Mouse (Mus musculus): ENCODE measurements around the gene Syt16. TPM values are rescaled to one million over a fixed set of nuclear protein-coding genes. Genes with fewer than 3 reads are reported as not detected.

The Syt16 gene
- polyA plus RNA-seq, 1 experiment from 2014 or later = 1.6 TPM

DNA sequence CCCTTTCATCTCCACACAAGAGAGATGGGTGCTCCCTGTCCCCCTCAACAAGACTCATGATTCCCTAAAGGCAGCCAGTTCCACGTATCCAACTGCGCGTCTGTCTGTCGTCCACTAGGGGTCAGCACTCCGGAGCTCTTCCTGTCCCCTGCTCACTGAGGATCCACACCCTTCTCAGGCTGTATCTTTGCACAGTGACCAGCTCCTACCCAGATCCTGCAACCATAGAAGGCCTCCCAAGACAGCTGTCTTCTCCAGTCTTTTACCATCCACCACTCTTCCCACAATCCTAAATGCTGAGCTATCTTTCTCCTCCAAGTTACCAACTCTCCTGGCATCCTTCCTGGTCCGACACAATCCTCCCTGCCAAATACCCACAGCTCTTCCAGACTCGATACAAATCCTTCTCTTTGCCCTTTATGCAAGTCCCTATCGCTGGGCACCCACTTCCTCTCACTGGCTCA is 12.0 kb downstream of the Syt16 start:
- Histone ChIP-seq H3K4me1 (ENCODE audit: insufficient read depth) (no peaks in the 10 kb centered on the region), H3K4me3 (ENCODE audit: low read depth, low read length) (no peak overlapping the region), H3K9me3 (ENCODE audit: low read depth, low read length) (no peaks in the 10 kb centered on the region), H3K4me2 (no peak overlapping the region), H3K27ac (ENCODE audit: low read depth) (no peak overlapping the region), H3K9ac (no peak overlapping the region), H3K27me3 (ENCODE audit: insufficient read depth, low read length) (no peaks in the 10 kb centered on the region), H3K36me3 (ENCODE audit: insufficient read depth) (no peaks in the 10 kb centered on the region)
- TF ChIP-seq CTCF (IDR thresholded peaks at IDR 0.05; ENCODE audit: low read depth) = peak; percentile 84
- 0 out of 2 replicates have a peak, but pooled peaks have one; percentile 29 for ATAC-seq (ENCODE audit: insufficient read depth)
- WGBS = 21% methylated on average over 8 of the region's 8 CpGs
- DNase-seq = peak; percentile 76

DNA sequence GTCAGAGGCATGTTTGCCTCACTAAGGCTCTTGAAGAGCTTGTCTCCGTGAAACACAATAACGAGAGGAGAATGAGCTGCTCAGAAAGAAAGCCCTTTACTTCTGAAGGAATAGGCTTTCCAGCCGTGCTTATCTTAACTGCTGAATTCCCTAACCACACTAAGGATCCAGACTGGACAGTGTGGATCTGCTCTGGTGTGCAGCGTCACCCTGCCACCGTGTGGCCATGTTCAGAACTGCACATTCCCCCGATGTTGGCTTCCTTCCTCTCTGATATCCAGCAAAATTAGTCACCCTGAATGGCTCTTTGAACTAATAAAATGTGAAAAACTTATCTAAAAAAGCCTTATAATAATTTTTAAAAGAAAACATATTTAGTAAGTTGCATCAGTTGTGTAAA is 16.3 kb downstream of the Syt16 start:
- Histone ChIP-seq H3K27me3 (ENCODE audit: insufficient read depth, low read length) (no peaks in the 10 kb centered on the region), H3K4me1 (ENCODE audit: insufficient read depth) (no peaks in the 10 kb centered on the region), H3K36me3 (ENCODE audit: insufficient read depth) (no peaks in the 10 kb centered on the region), H3K27ac (ENCODE audit: low read depth) (no peak overlapping the region), H3K4me3 (ENCODE audit: low read depth, low read length) (no peak overlapping the region), H3K4me2 (peak overlapping the region; percentile 34), H3K9ac (no peak overlapping the region), H3K9me3 (ENCODE audit: low read depth, low read length) (no peaks in the 10 kb centered on the region)
- peak; percentile 92 for ATAC-seq (ENCODE audit: insufficient read depth)
- peak; percentile 98 for TF ChIP-seq CTCF (IDR thresholded peaks at IDR 0.05; ENCODE audit: low read depth)
- DNase-seq = peak; percentile 92
- WGBS = 0% methylated on average over 6 of the region's 6 CpGs

DNA sequence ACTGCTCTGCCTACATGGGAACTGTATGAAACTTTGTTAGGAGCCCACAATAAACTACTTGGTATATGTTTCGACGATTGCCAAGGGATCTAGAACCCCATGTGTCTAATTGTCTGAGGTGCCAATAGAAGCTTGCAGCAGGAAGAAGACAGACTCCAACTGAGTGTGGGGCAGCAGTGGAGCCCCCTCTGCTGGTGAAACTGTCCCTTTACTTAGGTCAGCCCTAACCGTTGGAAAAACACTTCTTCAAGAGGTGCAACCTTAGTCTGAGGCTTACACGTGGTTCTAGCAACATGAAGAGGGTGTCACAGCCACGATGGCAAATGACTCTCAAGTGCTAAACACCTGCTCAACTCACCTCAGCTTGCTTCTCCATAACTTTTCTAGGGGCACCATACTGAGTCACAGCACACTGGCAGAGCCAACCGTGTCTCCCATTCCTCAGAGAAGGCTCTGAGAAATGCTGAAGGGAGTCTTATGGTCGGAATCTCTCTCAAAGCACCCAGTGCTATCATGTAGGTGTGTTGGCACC is 17.3 kb downstream of the Syt16 start:
- H3K4me2 ChIP-seq = no peak overlapping the region
- H3K4me1 ChIP-seq (ENCODE audit: insufficient read depth) = no peaks in the 10 kb centered on the region
- no peaks in the 10 kb centered on the region for H3K27me3 ChIP-seq (ENCODE audit: insufficient read depth, low read length)
- no peaks in the 10 kb centered on the region for H3K36me3 ChIP-seq (ENCODE audit: insufficient read depth)
- no peak overlapping the region for H3K9ac ChIP-seq
- 52% methylated on average over 7 of the region's 7 CpGs for WGBS
- H3K9me3 ChIP-seq (ENCODE audit: low read depth, low read length) = no peaks in the 10 kb centered on the region
- H3K27ac ChIP-seq (ENCODE audit: low read depth) = no peak overlapping the region
- ATAC-seq (ENCODE audit: insufficient read depth) = no peak
- no peak overlapping the region for H3K4me3 ChIP-seq (ENCODE audit: low read depth, low read length)
- DNase-seq = peak; percentile 39
- peak; percentile 55 for TF ChIP-seq CTCF (IDR thresholded peaks at IDR 0.05; ENCODE audit: low read depth)

DNA sequence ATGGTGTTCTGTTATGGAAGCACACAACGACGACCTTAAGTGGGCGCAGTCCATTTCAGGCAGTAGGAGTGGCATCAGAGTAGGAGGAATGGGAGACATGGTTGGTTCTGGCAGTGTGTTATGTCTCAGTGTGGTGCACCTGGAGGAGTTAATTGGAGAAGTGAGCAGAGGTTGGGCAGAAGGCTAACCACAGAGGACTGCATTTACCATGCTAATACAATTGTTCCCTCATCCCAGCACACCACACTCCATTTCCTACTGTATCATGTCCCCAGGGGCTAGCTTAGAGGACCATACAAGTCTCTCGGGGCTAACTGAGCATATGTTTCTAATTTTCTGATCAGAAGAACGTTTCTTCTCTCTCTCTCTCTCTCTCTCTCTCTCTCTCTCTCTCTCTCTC is 18.0 kb downstream of the Syt16 start:
- H3K36me3 ChIP-seq (ENCODE audit: insufficient read depth) = no peaks in the 10 kb centered on the region
- no peak for TF ChIP-seq CTCF (IDR thresholded peaks at IDR 0.05; ENCODE audit: low read depth)
- ATAC-seq (ENCODE audit: insufficient read depth) (no peak), DNase-seq (no peak)
- no peak overlapping the region for H3K4me2 ChIP-seq
- H3K9me3 ChIP-seq (ENCODE audit: low read depth, low read length) = no peaks in the 10 kb centered on the region
- H3K4me1 ChIP-seq (ENCODE audit: insufficient read depth) = no peaks in the 10 kb centered on the region
- WGBS = 70% methylated on average over 5 of the region's 5 CpGs
- H3K27me3 ChIP-seq (ENCODE audit: insufficient read depth, low read length) = no peaks in the 10 kb centered on the region
- no peak overlapping the region for H3K27ac ChIP-seq (ENCODE audit: low read depth)
- no peak overlapping the region for H3K9ac ChIP-seq
- H3K4me3 ChIP-seq (ENCODE audit: low read depth, low read length) = no peak overlapping the region

DNA sequence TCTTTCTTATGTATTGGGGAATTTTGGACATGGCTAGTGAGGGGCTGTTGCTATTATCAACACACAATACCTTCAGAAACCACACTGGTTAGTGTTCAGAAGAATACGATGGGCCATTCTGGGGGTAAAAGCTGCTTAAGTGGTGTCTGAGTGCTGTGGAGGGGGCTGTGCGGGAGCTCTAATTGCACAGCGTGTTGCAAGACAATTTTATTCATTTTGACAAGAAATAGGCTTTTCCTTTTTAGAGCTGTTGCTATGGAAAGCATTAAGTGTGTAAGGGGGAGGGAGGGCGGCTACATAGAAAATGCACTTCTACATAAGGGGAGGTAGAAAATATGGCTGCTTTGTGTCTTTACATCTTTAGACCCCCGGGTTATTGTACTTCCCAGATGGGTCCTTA is 25.8 kb downstream of the Syt16 start:
- no peak for ATAC-seq (ENCODE audit: insufficient read depth)
- Histone ChIP-seq H3K27me3 (ENCODE audit: insufficient read depth, low read length) (no peaks in the 10 kb centered on the region), H3K4me3 (ENCODE audit: low read depth, low read length) (no peak overlapping the region), H3K4me1 (ENCODE audit: insufficient read depth) (no peaks in the 10 kb centered on the region), H3K4me2 (no peak overlapping the region), H3K36me3 (ENCODE audit: insufficient read depth) (no peaks in the 10 kb centered on the region), H3K27ac (ENCODE audit: low read depth) (no peak overlapping the region), H3K9ac (no peak overlapping the region), H3K9me3 (ENCODE audit: low read depth, low read length) (no peaks in the 10 kb centered on the region)
- no peak for TF ChIP-seq CTCF (IDR thresholded peaks at IDR 0.05; ENCODE audit: low read depth)
- 75% methylated on average over 5 of the region's 5 CpGs for WGBS
- no peak for DNase-seq

DNA sequence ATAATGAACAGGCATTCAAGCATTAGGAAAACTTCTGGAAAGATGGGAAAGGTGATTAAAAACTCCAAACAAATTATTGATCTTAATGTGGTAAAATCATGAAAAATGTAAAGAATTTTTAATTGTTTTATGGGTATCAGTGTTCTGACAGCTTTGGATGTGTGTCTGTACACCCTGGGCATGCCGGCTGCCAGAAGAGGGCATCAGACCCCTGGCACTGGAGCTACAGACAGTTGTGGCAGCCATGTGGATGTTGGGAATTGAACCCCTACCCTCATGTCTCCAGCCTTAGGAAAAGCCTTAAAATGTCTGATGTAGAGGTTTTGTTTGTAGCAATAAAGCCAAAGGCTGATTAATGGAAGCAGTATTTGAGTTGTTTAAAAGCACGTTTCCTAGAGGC is 27.5 kb downstream of the Syt16 start:
- H3K9ac ChIP-seq = no peak overlapping the region
- WGBS = 72% methylated on average over 2 of the region's 2 CpGs
- DNase-seq (no peak), ATAC-seq (ENCODE audit: insufficient read depth) (no peak)
- TF ChIP-seq CTCF (IDR thresholded peaks at IDR 0.05; ENCODE audit: low read depth) = no peak
- H3K4me2 ChIP-seq = no peak overlapping the region
- H3K4me3 ChIP-seq (ENCODE audit: low read depth, low read length) = no peak overlapping the region
- H3K9me3 ChIP-seq (ENCODE audit: low read depth, low read length) = no peaks in the 10 kb centered on the region
- no peak overlapping the region for H3K27ac ChIP-seq (ENCODE audit: low read depth)
- no peaks in the 10 kb centered on the region for H3K27me3 ChIP-seq (ENCODE audit: insufficient read depth, low read length)
- H3K36me3 ChIP-seq (ENCODE audit: insufficient read depth) = no peaks in the 10 kb centered on the region
- no peaks in the 10 kb centered on the region for H3K4me1 ChIP-seq (ENCODE audit: insufficient read depth)

DNA sequence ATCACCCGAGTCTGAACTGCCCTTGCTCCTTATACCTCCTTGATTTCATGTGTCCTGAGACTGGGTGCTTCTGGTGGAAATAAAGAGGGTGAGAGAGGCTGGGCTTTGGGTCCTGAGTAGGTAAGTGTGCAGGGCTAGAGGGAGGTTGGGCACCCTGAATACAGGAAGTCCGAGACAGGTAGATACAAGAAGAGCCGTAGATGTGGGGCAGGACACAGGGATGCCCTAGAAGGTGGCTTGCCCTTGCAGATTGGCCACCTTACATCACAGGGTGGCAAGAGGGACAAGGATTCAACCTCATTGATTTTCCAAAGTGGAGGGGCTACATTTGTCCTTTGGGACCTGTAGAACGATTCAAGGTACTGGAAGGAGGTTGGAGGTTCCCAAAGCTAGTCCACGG is 45.8 kb downstream of the Syt16 start:
- Histone ChIP-seq H3K9ac (no peak overlapping the region), H3K9me3 (ENCODE audit: low read depth, low read length) (no peaks in the 10 kb centered on the region), H3K4me1 (ENCODE audit: insufficient read depth) (no peaks in the 10 kb centered on the region), H3K4me3 (ENCODE audit: low read depth, low read length) (no peak overlapping the region), H3K4me2 (no peak overlapping the region), H3K36me3 (ENCODE audit: insufficient read depth) (no peaks in the 10 kb centered on the region), H3K27me3 (ENCODE audit: insufficient read depth, low read length) (no peaks in the 10 kb centered on the region), H3K27ac (ENCODE audit: low read depth) (no peak overlapping the region)
- no peak for ATAC-seq (ENCODE audit: insufficient read depth)
- WGBS = 82% methylated on average over 5 of the region's 5 CpGs
- DNase-seq = no peak
- TF ChIP-seq CTCF (IDR thresholded peaks at IDR 0.05; ENCODE audit: low read depth) = no peak

DNA sequence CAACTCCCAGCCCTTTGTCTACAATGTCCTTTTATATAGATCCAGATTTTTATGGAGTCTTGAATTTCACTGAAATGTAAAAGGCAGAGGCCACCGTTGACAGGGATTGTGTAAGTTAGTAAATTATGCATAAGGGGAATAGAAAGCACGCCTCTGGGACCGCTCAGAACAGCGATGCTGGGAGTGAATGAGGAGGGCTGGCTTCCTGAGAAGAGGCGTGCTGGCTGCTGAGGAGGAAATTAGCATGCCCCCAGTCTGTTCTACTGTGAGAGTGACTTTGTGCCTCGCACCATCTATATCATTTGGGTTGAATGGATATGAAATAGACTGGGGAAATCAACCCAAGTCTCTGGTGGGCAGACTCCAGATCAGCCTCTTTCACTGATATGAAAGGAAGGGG is 46.3 kb downstream of the Syt16 start:
- Histone ChIP-seq H3K4me2 (no peak overlapping the region), H3K4me1 (ENCODE audit: insufficient read depth) (no peaks in the 10 kb centered on the region), H3K4me3 (ENCODE audit: low read depth, low read length) (no peak overlapping the region), H3K27ac (ENCODE audit: low read depth) (no peak overlapping the region), H3K9me3 (ENCODE audit: low read depth, low read length) (no peaks in the 10 kb centered on the region), H3K9ac (no peak overlapping the region), H3K27me3 (ENCODE audit: insufficient read depth, low read length) (no peaks in the 10 kb centered on the region), H3K36me3 (ENCODE audit: insufficient read depth) (no peaks in the 10 kb centered on the region)
- ATAC-seq (ENCODE audit: insufficient read depth) = no peak
- 67% methylated on average over 6 of the region's 6 CpGs for WGBS
- no peak for TF ChIP-seq CTCF (IDR thresholded peaks at IDR 0.05; ENCODE audit: low read depth)
- no peak for DNase-seq

Data from lung, embryonic 14.5 days (tissue).